Mouse (Mus musculus) forebrain, embryonic 15.5 days (tissue): Measurements from ENCODE around the gene Gm11060. TPM values are rescaled to one million over a fixed set of nuclear protein-coding genes. Genes with fewer than 3 reads are reported as not detected.

Experiments used
- ATAC-seq: fragments of 200-750 bp; cut with Nextera tagmentation; replicated peaks from 2 replicates; pipeline ENCODE4 v1.8.0; 2017; ENCODE audit warnings: mild to moderate bottlenecking, moderate TSS enrichment, moderate library complexity
- H3K27ac ChIP-seq: fragments of 300-500 bp; sonication (generic); replicated peaks from 2 replicates; pipeline ENCODE4 v1.5.1; 2015; ENCODE audit warnings: mild to moderate bottlenecking, inconsistent platforms
- H3K27me3 ChIP-seq: fragments of 300-500 bp; sonication (generic); 2 replicates; pipeline ENCODE4 v1.6.1; 2015; ENCODE audit warnings: inconsistent platforms
- H3K36me3 ChIP-seq: fragments of 300-500 bp; sonication (generic); 2 replicates; pipeline ENCODE4 v1.6.1; 2015; ENCODE audit warnings: mild to moderate bottlenecking, inconsistent platforms
- H3K4me1 ChIP-seq: fragments of 300-500 bp; sonication (generic); 2 replicates; pipeline ENCODE4 v1.6.1; 2015; ENCODE audit warnings: inconsistent platforms
- H3K4me2 ChIP-seq: fragments of 300-500 bp; sonication (generic); replicated peaks from 2 replicates; pipeline ENCODE4 v1.6.1; 2015; ENCODE audit warnings: mild to moderate bottlenecking, inconsistent platforms
- H3K4me3 ChIP-seq: fragments of 300-500 bp; sonication (generic); 2 replicates; pipeline ENCODE4 v1.5.1; 2015; ENCODE audit warnings: mild to moderate bottlenecking, inconsistent platforms
- H3K9ac ChIP-seq: fragments of 300-500 bp; sonication (generic); replicated peaks from 2 replicates; pipeline ENCODE4 v1.6.1; 2015; ENCODE audit warnings: mild to moderate bottlenecking, inconsistent platforms
- H3K9me3 ChIP-seq: fragments of 300-500 bp; sonication (generic); 2 replicates; pipeline ENCODE4 v1.6.1; 2016; ENCODE audit warnings: inconsistent platforms
- WGBS: fragments of 180-500 bp; shearing (Covaris S2); methylation state at CpG from one replicate; pipeline ENCODE4 v1.1.7; 2015; ENCODE audit warnings: mixed read lengths; 5-methylcytosine and 5-hydroxymethylcytosine counted together
- polyA plus RNA-seq: library from polyadenylated mRNA; unstranded; fragments of >200 nt; fragmentation: Nextera tagmentation; extraction: Ambion mirVana; gene quantifications from 2 replicates; pipeline ENCODE4 v1.2.1, GENCODE M21; 2015

The Gm11060 gene
- polyA plus RNA-seq, 1 experiment from 2014 or later: not detected

- H3K9me3 ChIP-seq: no peaks in the 10 kb centered on the region
- no peak overlapping the region for H3K27ac ChIP-seq
- no peaks in the 10 kb centered on the region for H3K27me3 ChIP-seq
- H3K4me3 ChIP-seq: no peak overlapping the region
- H3K36me3 ChIP-seq: no peaks in the 10 kb centered on the region
- H3K4me2 ChIP-seq: no peak overlapping the region
- ATAC-seq: no peak
- H3K4me1 ChIP-seq: peaks cover 21% of the 10 kb centered on the region
- H3K9ac ChIP-seq: no peak overlapping the region
- 83% methylated on average over 3 of the region's 3 CpGs for WGBS
Observed at GRCm38 (mm10) chr2:105088005-105088404, 3.8 kb upstream of the Gm11060 start.

GRCm38 (mm10) chr2:105089083-105089482 is 2.7 kb upstream of the Gm11060 start:
- Histone ChIP-seq H3K27ac (no peak overlapping the region), H3K4me3 (no peak overlapping the region), H3K9ac (no peak overlapping the region), H3K27me3 (no peaks in the 10 kb centered on the region), H3K4me1 (peaks cover 21% of the 10 kb centered on the region), H3K9me3 (no peaks in the 10 kb centered on the region), H3K36me3 (no peaks in the 10 kb centered on the region), H3K4me2 (no peak overlapping the region)
- WGBS: 61% methylated on average over 4 of the region's 4 CpGs
- no peak for ATAC-seq

GRCm38 (mm10) chr2:105089581-105090508 is 2.0 kb upstream of the Gm11060 start:
- H3K27ac ChIP-seq: 0 out of 2 replicates have a peak overlapping the region, but pooled peaks have one; percentile 38
- H3K4me3 ChIP-seq: no peak overlapping the region
- H3K36me3 ChIP-seq: no peaks in the 10 kb centered on the region
- no peaks in the 10 kb centered on the region for H3K9me3 ChIP-seq
- H3K27me3 ChIP-seq: no peaks in the 10 kb centered on the region
- H3K9ac ChIP-seq: no peak overlapping the region
- ATAC-seq: peak; percentile 80
- H3K4me2 ChIP-seq: no peak overlapping the region
- WGBS: 21% methylated on average over 7 of the region's 7 CpGs
- H3K4me1 ChIP-seq: peaks cover 21% of the 10 kb centered on the region

GRCm38 (mm10) chr2:105090991-105091390 is 827 bp upstream of the Gm11060 start:
- Histone ChIP-seq H3K4me1 (peaks cover 21% of the 10 kb centered on the region), H3K36me3 (no peaks in the 10 kb centered on the region), H3K27ac (no peak overlapping the region), H3K27me3 (no peaks in the 10 kb centered on the region), H3K4me3 (no peak overlapping the region), H3K9ac (no peak overlapping the region), H3K4me2 (no peak overlapping the region), H3K9me3 (no peaks in the 10 kb centered on the region)
- WGBS: 75% methylated on average over 5 of the region's 5 CpGs
- ATAC-seq: no peak

GRCm38 (mm10) chr2:105097294-105097953 is 5.6 kb downstream of the Gm11060 start:
- no peak overlapping the region for H3K27ac ChIP-seq
- no peaks in the 10 kb centered on the region for H3K9me3 ChIP-seq
- H3K4me2 ChIP-seq: no peak overlapping the region
- H3K4me3 ChIP-seq: no peak overlapping the region
- no peaks in the 10 kb centered on the region for H3K4me1 ChIP-seq
- H3K36me3 ChIP-seq: no peaks in the 10 kb centered on the region
- H3K9ac ChIP-seq: no peak overlapping the region
- 86% methylated on average over 22 of the region's 22 CpGs for WGBS
- no peaks in the 10 kb centered on the region for H3K27me3 ChIP-seq
- ATAC-seq: no peak

- H3K9me3 ChIP-seq: no peaks in the 10 kb centered on the region
- no peak for ATAC-seq
- WGBS: 40% methylated on average over 7 of the region's 7 CpGs
- H3K4me2 ChIP-seq: no peak overlapping the region
- H3K36me3 ChIP-seq: no peaks in the 10 kb centered on the region
- no peak overlapping the region for H3K27ac ChIP-seq
- H3K4me1 ChIP-seq: no peaks in the 10 kb centered on the region
- no peak overlapping the region for H3K4me3 ChIP-seq
- no peaks in the 10 kb centered on the region for H3K27me3 ChIP-seq
- no peak overlapping the region for H3K9ac ChIP-seq
Observed at GRCm38 (mm10) chr2:105099410-105099809, 7.6 kb downstream of the Gm11060 start.

GRCm38 (mm10) chr2:105100541-105100940 is 8.7 kb downstream of the Gm11060 start:
- no peak for ATAC-seq
- H3K4me1 ChIP-seq: no peaks in the 10 kb centered on the region
- H3K36me3 ChIP-seq: no peaks in the 10 kb centered on the region
- H3K27me3 ChIP-seq: no peaks in the 10 kb centered on the region
- no peak overlapping the region for H3K4me2 ChIP-seq
- H3K27ac ChIP-seq: no peak overlapping the region
- WGBS: 49% methylated on average over 7 of the region's 7 CpGs
- H3K4me3 ChIP-seq: no peak overlapping the region
- H3K9ac ChIP-seq: no peak overlapping the region
- H3K9me3 ChIP-seq: no peaks in the 10 kb centered on the region

GRCm38 (mm10) chr2:105108703-105109158 is 16.9 kb downstream of the Gm11060 start:
- peak; percentile 94 for ATAC-seq
- Histone ChIP-seq H3K4me1 (0 out of 2 replicates have a peak, but pooled peaks cover 4% of the 10 kb centered on the region), H3K9me3 (no peaks in the 10 kb centered on the region), H3K4me2 (no peak overlapping the region), H3K9ac (no peak overlapping the region), H3K4me3 (no peak overlapping the region), H3K27ac (no peak overlapping the region), H3K27me3 (peaks cover 20% of the 10 kb centered on the region; the same call in 1 of the 2 replicates), H3K36me3 (no peaks in the 10 kb centered on the region)
- WGBS: 0% methylated on average over 6 of the region's 6 CpGs

GRCm38 (mm10) chr2:105114074-105114473 is 22.3 kb downstream of the Gm11060 start:
- no peak overlapping the region for H3K9ac ChIP-seq
- no peaks in the 10 kb centered on the region for H3K36me3 ChIP-seq
- ATAC-seq: no peak
- WGBS: 9% methylated on average over 9 of the region's 9 CpGs
- no peak overlapping the region for H3K27ac ChIP-seq
- no peaks in the 10 kb centered on the region for H3K4me1 ChIP-seq
- H3K4me2 ChIP-seq: no peak overlapping the region
- no peak overlapping the region for H3K4me3 ChIP-seq
- H3K27me3 ChIP-seq: peaks cover 48% of the 10 kb centered on the region; the same call in 1 of the 2 replicates
- no peaks in the 10 kb centered on the region for H3K9me3 ChIP-seq

GRCm38 (mm10) chr2:105117669-105118068 is 25.9 kb downstream of the Gm11060 start:
- Histone ChIP-seq H3K36me3 (no peaks in the 10 kb centered on the region), H3K9ac (no peak overlapping the region)
- 77% methylated on average over 8 of the region's 8 CpGs for whole genome bisulfite sequencing

GRCm38 (mm10) chr2:105122216-105122615 is 30.4 kb downstream of the Gm11060 start:
- Histone ChIP-seq H3K27me3 (peaks cover 87% of the 10 kb centered on the region), H3K9me3 (no peaks in the 10 kb centered on the region), H3K27ac (no peak overlapping the region), H3K4me3 (no peak overlapping the region), H3K4me2 (no peak overlapping the region), H3K9ac (no peak overlapping the region), H3K4me1 (peaks cover 16% of the 10 kb centered on the region), H3K36me3 (no peaks in the 10 kb centered on the region)
- ATAC-seq: no peak
- WGBS: 3% methylated on average over 8 of the region's 8 CpGs

More at GRCm38 (mm10) chr2:105117669-105118068, 25.9 kb downstream of the Gm11060 start:
- H3K4me1 ChIP-seq: 0 out of 2 replicates have a peak, but pooled peaks cover under 1% of the 10 kb centered on the region
- H3K27ac ChIP-seq: no peak overlapping the region
- peaks cover 68% of the 10 kb centered on the region for H3K27me3 ChIP-seq
- no peak for ATAC-seq
- H3K4me3 ChIP-seq: no peak overlapping the region
- H3K4me2 ChIP-seq: no peak overlapping the region
- H3K9me3 ChIP-seq: no peaks in the 10 kb centered on the region

GRCm38 (mm10) chr2:105122886-105123285 is 31.1 kb downstream of the Gm11060 start:
- no peak overlapping the region for H3K4me2 ChIP-seq
- ATAC-seq: no peak
- H3K4me3 ChIP-seq: no peak overlapping the region
- H3K27me3 ChIP-seq: peaks cover 89% of the 10 kb centered on the region
- under 1% methylated on average over 27 of the region's 27 CpGs for WGBS
- peaks cover 18% of the 10 kb centered on the region for H3K4me1 ChIP-seq
- H3K9ac ChIP-seq: no peak overlapping the region
- no peak overlapping the region for H3K27ac ChIP-seq
- no peaks in the 10 kb centered on the region for H3K9me3 ChIP-seq
- no peaks in the 10 kb centered on the region for H3K36me3 ChIP-seq
